Mouse (Mus musculus): ENCODE measurements at regions not wholly inside any gene's neighbourhood (a gene's known extent, or its start where the extent isn't known, plus 50 kb on each side); places are given as distances from the start of the nearest gene placed in this dataset.

GRCm38 (mm10) chr9:91566006-91566641 lies 200.5 kb upstream of the Zic1 start:
- no peak for DNase-seq (ENCODE audit: inconsistent ontology term)

- no peak for DNase-seq (ENCODE audit: inconsistent ontology term)
These were observed 195.7 kb upstream of the Zic1 start for GRCm38 (mm10) chr9:91561331-91561730.

GRCm38 (mm10) chr9:91559794-91560193 lies 194.2 kb upstream of the Zic1 start:
- DNase-seq (ENCODE audit: inconsistent ontology term) = no peak

- no peak for DNase-seq (ENCODE audit: inconsistent ontology term)
These were observed 181.4 kb upstream of the Zic1 start for GRCm38 (mm10) chr9:91547051-91547450.

- peak; percentile 9 for DNase-seq (ENCODE audit: inconsistent ontology term)
These were observed 179.8 kb upstream of the Zic1 start for GRCm38 (mm10) chr9:91545402-91545801.

- DNase-seq (ENCODE audit: inconsistent ontology term) = no peak
These were observed 163.3 kb upstream of the Zic1 start for GRCm38 (mm10) chr9:91528838-91529475.

GRCm38 (mm10) chr9:91528388-91528787 lies 162.8 kb upstream of the Zic1 start:
- DNase-seq (ENCODE audit: inconsistent ontology term) = no peak

- no peak for DNase-seq (ENCODE audit: inconsistent ontology term)
These were observed 154.9 kb upstream of the Zic1 start for GRCm38 (mm10) chr9:91520521-91520920.

GRCm38 (mm10) chr9:91509672-91510071 lies 144.1 kb upstream of the Zic1 start:
- no peak for DNase-seq (ENCODE audit: inconsistent ontology term)

GRCm38 (mm10) chr9:91503657-91504329 lies 138.2 kb upstream of the Zic1 start:
- no peak for DNase-seq (ENCODE audit: inconsistent ontology term)

- peak; percentile 4 for DNase-seq (ENCODE audit: inconsistent ontology term)
These were observed 111.0 kb upstream of the Zic1 start for GRCm38 (mm10) chr9:91476596-91476995.

- DNase-seq (ENCODE audit: inconsistent ontology term) = no peak
These were observed 97.3 kb upstream of the Zic1 start for GRCm38 (mm10) chr9:91462713-91463425.

- peak; percentile 5 for DNase-seq (ENCODE audit: inconsistent ontology term)
These were observed 94.3 kb upstream of the Zic1 start for GRCm38 (mm10) chr9:91459921-91460320.

GRCm38 (mm10) chr9:91456843-91457242 lies 91.2 kb upstream of the Zic1 start:
- no peak for DNase-seq (ENCODE audit: inconsistent ontology term)

- no peak for DNase-seq (ENCODE audit: inconsistent ontology term)
These were observed 90.7 kb upstream of the Zic1 start for GRCm38 (mm10) chr9:91456253-91456823.

GRCm38 (mm10) chr9:91439106-91439505 lies 73.5 kb upstream of the Zic1 start:
- no peak for DNase-seq (ENCODE audit: inconsistent ontology term)

Data from Muller cell, postnatal 12 days (primary cell).